Mouse (Mus musculus) T-cell, adult 2 months (primary cell): ENCODE measurements around the gene Ptprg.

ENCODE experiments used
- DNase-seq: peaks from one replicate; pipeline ENCODE4 v3.0.0; 2022; ENCODE audit warnings: low spot score

Ptprg gene

DNA sequence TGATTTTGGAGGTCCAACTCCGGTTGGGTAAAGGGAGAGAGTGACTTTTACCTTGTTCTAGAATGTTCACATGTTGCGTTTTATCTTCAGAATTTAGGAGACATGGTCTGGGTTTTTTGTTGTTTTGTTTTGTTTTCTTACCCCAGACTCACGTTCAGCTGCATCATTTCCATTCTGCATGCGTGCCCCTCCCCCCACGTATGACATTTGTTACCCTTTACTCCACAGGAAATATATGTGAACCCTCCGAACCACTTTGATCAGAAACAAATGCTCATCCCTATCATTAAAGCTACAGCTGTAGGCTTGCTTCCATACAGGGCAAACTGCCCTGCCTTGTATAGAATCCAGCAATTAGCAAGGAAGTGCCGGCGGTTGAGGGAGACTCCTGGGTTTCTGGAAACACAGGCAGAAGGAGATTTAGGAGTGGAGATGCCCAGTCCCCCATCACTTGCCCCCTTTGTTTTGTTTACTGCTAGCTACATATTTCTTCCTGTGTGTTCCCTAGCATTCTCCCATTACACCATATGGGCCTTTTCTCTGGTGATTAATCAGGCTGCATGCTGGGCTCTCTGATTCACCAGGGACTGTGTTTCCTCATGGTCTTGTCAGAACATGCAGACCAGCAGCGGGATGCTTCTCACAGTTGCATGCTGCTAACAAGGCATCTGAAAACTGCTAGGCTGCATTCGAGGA lies 130.2 kb downstream of the Ptprg start:
- no peak for DNase-seq

DNA sequence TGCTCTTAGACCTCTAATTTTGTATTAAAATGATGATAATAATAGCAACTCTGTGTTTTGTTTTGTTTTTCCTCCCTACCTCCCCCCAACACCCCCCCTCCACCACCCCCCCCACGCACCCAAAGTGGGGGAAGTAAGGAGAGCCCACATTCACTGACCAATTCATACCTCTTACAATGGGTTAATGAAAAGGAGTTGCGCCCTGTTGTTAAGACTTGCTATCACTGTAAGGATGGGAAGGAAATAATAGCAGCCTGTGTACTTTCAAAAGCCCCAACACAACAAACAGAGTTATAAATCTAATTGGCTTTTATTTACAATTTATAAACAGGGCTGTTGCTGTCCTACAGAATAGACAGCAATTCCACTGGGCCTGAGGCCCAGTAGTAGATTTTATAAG lies 130.8 kb downstream of the Ptprg start:
- no peak for DNase-seq

DNA sequence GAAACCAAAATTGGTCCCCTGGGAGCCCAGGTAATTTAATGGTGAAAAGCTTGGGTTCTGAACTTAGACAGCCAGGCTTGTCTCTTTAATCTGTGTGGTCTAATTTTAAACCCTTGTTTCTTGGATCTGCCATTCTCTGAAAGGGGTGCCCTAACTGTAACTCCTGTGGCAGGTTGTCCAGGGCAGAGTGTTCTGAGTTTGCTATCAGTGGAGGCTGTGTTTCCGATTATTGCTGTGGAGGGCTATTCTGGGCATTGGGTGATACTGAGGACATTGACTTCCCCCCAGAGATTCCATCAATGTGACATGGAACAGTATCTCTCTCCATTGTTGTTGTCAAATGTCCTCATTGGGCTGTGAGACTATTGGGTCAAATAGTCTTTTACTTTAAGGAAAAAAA lies 134.2 kb downstream of the Ptprg start:
- DNase-seq = no peak

DNA sequence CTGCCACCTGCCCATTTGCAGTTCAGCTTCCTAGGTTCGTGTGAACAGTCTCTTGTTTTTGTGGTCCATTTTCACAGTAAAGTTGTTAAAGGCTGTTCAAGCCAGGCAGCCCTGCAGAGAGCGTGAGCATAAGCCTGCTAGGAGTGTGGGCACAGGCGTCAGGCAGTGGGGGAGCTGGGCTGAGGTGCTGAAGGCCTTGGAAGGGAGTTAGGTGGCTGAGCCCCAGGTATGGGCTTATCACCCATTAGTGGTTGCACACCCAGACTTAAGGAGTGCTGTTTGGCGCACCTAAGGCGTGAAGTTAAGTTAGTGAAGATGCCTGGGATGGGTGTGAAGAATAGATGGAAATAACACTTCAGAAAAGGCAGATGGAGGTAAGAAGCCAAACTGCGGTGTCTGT lies 134.8 kb downstream of the Ptprg start:
- DNase-seq = no peak

DNA sequence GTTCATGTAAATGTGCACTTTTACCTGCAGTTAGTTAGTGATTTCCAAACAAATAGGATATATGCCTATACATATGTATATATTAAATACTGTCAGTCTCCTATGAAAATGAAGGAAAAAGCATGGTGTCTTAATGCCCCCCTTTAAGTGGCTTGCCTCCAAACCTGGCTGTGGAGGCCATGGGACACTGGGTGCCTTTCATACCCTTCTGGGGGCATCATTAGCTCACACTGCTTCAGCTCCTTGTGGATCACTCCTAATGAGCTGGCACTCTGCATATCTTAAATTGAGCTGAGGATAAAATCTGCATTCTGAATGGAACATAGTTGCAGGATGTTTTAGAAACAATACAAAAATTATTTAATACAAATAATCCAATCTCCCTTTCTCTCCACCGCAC lies 136.7 kb downstream of the Ptprg start:
- DNase-seq = no peak

DNA sequence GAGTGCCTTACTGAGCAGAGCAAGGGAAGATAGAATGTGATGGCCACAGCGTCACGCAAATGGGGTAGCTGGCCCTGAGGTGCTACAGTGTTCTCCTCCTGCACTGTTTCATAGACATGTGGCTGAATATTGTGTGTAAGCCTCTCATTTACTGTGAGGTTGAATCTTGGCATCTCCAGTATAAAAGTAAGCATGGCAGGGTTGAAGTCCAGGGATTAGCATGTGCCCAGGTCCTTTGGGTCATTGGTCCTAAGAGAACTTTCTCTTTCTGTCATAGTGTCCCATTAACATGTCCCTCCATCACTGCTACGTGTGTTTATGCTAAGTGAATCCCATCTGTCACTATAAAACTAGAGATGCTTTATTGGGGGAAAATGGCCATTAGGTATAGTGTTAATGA lies 138.2 kb downstream of the Ptprg start:
- no peak for DNase-seq

DNA sequence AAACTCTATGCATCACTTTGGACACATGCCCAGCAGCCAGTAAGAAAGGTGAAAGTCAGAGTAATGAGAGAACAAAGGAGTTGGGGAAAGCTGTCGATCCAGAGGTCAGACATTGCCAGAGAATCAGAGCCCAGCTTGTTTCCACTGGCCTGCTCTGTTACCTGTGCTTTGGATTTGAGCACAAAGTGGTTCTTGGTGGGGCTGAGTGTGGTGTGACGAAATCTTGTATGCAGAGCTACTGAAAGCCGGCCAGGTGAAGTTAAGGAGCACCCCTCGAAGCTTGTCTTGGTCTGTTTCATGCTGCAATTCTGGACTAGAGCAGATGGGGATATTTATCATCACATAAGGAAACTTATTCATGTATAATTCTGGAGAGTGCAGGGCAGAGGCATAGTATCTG lies 145.5 kb downstream of the Ptprg start:
- DNase-seq = no peak

DNA sequence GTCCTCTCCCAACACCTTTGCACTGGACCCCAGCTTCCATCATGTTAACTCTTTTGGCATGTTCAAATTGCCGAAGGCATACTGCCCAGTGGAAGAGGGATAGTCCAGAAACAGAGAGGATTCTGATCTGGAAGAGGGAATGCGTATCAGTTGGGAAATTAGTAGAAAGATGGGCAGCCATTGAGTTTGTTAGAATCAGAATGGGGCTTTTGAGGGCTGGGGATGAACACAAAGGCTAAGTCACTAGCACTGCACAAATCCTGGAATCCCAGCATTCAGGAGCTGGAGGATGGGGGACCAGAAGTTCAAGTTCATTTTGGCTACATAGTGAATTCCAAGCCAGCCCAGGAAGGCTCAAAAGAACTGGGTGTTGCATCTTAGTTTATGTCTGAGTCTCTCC lies 146.3 kb downstream of the Ptprg start:
- DNase-seq = no peak

DNA sequence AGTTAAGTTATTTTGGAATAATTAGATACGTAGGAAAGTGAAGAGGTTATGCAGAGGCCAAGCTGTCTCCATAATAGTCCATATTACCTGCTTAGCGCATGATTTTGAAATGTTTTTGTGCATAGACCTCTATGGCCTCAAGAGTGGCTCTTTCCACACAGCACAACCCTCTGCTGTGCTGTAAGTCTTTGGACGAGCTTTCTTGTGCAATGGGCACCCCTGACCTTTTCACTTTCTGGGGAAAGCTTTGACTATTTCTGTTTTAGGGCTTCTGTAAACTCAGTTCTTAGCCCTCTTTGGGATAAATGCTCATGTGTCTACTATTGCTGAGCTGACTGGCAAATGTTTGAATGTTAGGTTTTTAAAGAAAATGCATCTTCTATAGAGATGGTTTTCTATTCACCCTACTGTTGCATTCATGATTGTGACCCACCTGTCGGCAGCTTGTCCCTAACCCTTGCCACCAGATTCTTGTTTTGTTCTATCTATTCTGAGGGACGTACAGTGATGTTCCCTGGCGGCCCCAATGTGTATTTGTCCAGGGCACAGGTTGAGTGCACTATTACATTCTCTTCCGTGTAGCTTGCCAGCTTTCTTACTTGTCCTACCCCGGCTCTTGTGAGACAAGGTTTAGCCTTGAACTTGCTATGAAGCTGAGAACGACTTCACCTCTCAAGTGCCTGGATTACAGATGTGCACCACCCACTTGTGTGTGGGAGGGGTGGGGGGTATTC lies 148.4 kb downstream of the Ptprg start:
- DNase-seq = no peak

DNA sequence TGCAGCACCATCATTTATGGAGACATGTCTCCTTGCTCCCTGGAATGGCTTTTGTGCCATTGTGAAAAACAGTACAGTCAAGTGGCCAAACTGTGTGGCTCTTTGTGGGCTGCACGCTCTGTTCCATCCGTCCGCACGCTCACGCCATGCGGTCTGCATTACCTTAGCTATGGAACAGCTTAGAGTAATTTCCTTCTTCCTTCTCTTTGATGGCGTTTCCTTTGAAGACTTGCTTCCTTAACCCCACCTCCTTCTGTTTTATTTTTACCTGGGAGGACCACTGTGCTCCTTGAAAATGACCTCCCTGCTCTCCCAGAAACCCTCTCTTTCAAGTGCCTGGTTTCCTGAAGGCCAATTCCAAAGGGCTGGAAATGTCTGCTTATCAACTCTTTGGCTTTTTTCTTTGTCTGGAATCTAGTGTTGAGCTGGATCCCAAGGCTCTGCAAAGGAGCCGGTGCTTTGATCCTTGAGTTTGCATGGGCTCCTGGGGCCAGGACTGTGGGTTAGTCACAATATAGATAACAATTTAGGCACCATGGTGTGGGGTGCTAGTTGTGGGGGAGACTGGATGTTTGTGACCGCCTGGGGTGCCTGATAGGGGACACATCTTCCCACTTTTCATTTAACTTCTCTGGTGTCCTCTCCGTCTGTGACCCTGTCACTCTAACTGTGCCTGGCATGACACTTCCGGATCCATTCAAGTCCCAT lies 149.6 kb downstream of the Ptprg start:
- no peak for DNase-seq

DNA sequence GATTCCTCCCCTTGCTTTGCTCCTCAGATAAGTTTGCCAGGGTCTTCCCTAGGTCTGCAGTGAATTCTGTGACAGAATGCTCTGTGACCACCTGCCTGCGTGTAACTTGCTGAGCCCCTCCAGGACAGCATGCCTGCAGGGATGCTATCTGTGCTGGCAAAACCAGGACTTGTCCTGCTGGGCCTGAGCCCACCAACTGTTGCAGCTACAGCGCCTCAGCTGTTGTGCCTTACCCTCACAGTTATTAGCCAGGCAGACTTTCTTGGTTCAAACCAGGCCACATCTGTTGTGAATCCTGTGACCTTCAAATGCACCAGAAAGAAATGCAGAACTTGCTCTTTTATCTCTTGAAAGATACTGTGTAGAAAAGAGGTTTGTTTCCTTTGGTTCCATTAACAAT lies 151.5 kb downstream of the Ptprg start:
- no peak for DNase-seq

DNA sequence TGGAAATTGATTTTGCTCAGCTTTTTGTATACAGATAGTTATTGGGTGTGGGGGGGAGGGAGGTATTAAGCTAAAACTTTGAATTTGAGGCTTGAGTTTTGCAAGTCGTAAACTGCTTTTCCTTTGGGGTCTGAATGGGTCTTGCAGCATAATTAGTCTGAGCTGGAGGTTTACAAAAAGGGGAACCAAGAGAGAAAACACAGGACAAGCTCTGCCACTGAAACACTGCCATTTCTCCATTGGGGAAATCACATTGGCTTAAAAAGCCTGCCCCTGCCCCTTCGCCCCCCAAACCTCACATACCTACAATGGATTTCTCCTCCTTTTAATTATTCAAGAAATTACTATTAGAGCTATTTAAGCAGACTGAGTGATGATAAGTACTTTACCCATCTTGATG lies 156.0 kb downstream of the Ptprg start:
- no peak for DNase-seq

DNA sequence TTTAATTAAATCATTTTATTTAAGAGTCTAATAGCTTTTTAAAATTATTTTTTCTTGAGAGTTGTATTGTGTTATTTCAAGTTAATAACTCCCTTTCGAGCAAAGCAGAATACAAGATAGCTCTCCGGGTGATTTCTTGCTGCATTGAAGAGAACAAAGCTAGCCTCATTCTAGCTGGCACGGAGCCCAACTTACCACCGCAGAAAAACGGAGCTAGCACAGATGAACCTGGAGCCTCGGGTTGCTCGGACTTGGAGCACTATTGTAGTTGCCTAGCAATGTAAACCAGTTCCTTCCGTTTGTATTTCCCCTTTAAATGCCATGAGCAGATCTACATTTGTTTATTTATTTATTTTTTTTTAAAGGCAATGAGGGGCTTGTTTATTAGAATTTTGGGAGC lies 156.5 kb downstream of the Ptprg start:
- no peak for DNase-seq

DNA sequence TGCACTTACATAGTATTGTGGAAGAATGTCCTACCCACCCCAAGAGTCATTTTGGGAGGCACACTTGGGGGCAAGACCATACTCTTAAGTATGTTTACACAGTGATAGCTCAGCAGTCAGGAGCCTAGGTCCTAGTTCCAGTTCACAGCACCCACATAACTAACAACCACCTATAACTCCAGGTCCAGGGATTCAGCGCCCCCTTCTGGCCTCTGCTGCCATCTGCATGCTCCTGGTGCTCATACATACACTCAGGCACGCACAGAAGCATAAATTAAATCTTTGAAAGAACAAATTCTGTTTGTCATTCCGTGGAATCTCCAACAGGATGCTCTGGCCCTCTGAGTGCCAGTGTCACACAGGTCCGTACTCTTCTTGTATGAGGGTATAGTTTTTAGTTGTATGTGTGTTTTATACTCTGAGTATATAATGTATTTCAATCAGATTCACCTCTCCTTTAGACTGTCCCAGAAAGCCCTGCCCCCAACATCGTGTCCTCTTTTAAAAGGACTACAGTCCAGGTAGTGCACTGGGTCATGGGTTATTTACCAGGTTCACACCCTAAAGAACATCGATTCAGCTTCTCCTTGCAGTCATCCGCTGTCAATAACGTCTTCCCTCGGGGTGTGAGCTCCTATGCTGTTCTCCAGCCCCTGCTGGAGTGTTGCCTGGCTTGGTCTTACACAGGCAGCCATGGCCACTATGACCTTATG lies 157.2 kb downstream of the Ptprg start:
- DNase-seq = no peak

DNA sequence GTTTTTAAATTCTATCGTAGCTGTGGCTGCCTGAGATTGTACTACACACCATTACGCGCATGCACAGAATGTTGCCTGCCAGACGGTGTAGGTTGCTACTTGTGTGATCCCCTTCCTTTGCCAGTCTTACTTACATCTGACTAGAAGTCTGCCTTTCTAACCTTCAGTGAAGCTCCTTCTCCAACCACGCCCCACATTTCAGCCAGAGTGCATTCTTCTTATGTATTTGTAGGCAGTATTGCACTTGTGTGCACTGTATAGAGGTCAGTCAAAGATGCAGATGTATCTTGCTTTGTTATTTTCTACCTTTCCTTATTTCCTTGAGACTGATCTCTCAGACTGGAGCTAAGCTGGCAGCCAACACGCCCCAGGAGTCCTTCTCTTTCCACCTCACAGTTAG lies 158.8 kb downstream of the Ptprg start:
- DNase-seq = no peak

DNA sequence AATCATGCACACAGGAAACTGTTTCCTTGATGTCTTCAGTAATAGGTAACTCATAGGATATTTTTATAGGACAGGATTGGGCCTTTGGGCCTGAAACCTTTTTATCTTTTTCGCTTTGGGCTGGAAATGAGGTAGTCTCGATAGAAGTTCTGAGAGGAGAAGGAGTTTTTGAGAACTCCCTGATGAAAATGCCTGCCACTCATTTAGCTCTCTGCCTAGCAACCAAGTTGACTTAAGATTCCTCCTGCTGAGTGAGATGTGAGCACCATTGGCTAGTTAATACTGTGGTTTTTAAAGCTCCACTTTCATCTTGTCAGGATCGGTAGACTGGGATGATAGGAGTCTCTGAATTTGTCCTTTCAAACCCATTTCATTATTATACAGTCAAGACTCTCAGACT lies 162.9 kb downstream of the Ptprg start:
- no peak for DNase-seq

DNA sequence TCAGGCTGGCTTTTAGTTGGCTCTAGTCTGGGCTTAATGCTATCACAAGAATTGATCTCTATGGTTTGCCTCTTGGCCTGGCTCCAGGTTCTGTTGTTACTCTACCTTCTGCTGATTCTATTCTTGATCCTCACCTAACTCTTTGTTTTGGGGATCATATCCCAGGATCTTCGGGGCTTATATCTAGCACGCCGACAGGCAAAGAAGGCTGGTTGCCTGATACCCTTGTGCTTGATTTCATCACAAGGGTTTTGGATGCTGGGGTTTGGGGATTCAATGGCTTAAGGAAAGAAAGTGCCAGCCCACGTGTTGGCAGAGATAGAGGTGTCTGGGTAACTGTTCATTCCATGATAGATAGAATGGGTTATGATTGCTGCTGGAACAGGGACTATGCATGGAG lies 164.9 kb downstream of the Ptprg start:
- DNase-seq = no peak

DNA sequence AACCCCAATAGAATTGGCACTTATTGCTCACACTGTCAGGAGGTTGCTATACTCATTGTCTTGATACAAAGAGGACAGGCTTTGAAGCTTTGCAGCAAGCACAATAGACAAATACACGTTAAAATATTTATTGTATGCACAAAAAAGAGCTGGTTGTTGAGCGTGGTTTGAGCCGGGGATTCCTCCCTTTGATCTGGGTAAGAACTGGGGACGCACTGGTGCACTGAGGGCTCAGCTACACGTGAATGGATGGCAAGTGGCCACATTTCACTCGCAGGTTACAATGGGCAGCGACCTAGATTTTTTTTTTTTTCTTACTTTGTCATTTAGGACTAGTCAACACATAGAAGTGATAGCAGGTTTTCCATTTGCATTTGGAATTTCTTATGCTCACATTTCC lies 165.9 kb downstream of the Ptprg start:
- DNase-seq = no peak

DNA sequence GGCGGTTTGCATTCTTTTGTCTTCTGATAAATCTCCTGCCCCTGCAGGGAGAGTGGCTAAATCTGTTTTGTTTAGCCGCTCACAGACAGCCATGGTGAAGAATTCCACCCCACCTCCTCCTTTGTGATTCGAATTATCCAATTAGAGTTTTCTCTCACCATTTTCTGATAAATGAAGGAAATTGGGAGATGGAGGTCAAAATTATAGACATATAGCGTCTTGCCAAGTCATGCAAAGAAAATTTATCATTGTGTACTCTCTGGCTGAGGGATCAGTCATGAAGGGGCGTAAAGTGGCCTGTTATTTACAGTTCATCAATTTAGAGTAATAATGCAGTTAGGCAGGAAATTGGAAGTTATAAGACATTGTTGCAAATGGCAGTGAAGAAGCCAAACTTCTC lies 168.8 kb downstream of the Ptprg start:
- DNase-seq = no peak

DNA sequence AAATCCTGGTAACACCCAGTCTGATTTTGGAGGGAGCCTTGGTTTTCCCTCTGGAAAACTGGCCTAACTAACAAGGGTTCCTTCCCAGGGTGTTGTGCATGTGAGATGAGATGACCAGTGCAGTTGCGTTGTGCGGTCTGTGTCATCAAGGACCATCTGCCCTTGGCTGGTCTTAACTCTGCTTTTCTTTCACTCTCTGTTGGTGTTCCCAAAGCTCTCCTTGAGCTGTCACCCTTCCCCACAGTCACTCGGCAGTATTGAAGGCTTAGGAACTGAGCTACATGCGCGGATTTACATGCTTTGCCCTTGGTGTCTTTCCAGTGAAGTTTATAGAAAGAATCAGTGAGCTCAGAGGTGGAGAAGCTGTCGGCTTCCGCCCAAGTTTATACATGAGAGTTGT lies 170.5 kb downstream of the Ptprg start:
- no peak for DNase-seq

DNA sequence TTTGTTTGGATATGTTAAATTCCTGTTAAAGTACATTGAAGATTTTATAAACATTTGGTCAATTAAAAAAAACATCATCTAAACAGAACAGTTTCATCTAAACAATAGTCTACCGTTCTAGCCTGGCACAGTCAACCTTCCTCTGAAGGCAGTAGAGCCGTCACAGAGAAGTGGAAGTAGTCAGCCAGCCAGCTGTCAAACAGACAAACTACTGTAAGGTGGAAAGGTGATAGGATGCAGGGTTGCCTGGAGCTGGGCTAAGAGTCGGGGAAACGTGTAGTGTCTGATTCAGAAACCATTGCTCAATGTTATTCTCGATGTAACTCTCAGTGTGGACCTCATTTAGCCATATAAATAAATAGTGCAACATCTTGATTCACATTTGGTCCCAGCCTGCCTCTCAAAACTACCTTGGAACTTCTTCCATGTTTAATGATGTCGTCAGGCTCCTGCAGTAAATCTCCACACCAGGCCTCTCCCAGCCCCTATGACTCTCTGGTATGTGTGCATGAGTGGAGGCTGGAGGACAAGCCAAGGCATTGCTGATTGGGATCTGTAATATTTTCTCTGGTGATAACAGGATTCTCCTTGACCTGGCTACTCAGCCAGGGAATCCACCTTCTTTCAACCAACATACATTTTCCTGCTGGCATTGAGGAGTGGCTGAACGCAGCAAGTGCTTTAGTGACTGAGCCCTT lies 178.0 kb downstream of the Ptprg start:
- DNase-seq = no peak

DNA sequence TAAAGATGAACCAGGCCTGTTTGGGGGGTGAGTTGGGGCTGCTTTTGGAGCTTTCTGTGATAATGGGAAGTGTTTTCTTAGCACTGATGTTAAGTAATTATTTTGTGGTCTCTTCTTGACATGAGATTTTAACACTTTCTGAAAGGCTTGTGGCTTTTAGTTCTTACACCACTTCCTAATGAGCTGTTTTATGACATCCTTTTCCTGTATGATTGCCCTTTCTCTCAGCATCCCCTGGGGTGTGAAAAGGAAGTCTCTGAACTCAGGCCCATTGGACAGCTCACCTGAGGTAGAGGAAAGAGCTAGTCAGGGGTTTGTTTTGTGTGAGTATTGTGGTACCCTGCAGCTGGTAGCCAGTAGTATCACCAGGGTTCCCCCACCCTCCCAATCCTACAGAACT lies 179.0 kb downstream of the Ptprg start:
- DNase-seq = no peak
